Mouse (Mus musculus): ENCODE measurements at regions not wholly inside any gene's neighbourhood (a gene's known extent, or its start where the extent isn't known, plus 50 kb on each side); places are given as distances from the start of the nearest gene placed in this dataset.

DNA sequence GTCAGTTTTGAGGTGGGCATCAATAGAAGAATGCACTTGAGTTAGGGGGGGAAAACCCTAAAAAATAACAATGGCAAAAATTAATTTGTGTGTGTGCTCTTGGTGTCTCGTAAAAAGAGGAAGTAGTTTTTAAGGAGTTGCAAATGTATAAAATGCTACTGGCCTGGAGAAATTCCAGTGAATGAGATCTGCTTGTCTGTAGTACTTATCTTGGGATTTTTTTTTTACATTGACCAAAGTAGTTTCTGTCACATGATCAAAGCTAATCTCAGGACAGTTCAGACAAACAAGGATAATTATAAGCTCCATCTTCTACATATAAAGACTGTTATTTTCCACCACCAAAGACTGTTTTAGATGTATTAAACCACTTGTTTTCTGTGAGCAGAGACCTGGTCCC lies 128.3 kb upstream of the Zeb2 start:
- Histone ChIP-seq H3K9me3 (ENCODE audit: control insufficient read depth, low read length) (no peaks in the 10 kb centered on the region), H3K27me3 (ENCODE audit: control insufficient read depth, insufficient read depth, low read length) (no peaks in the 10 kb centered on the region), H3K27ac (replicated peaks; ENCODE audit: low read depth, low read length) (no peak overlapping the region), H3K4me2 (replicated peaks; ENCODE audit: low read depth, low read length, severe bottlenecking) (no peak overlapping the region), H3K9ac (ENCODE audit: low read depth, low read length, severe bottlenecking) (no peak overlapping the region), H3K4me3 (replicated peaks; ENCODE audit: low read length) (no peak overlapping the region), H3K36me3 (ENCODE audit: control insufficient read depth, insufficient read depth, low read length) (no peaks in the 10 kb centered on the region), H3K4me1 (ENCODE audit: control insufficient read depth, insufficient read depth, low read length) (no peaks in the 10 kb centered on the region)
- no peak for ATAC-seq (ENCODE audit: low FRiP score, low read depth)
- WGBS, result 94% methylated on average over 1 of the region's 1 CpGs
- TF ChIP-seq POLR2A (IDR thresholded peaks at IDR 0.05; ENCODE audit: borderline replicate concordance, extremely low read depth, insufficient read depth, insufficient read length), result no peak
- no peak for DNase-seq (ENCODE audit: low spot score)

DNA sequence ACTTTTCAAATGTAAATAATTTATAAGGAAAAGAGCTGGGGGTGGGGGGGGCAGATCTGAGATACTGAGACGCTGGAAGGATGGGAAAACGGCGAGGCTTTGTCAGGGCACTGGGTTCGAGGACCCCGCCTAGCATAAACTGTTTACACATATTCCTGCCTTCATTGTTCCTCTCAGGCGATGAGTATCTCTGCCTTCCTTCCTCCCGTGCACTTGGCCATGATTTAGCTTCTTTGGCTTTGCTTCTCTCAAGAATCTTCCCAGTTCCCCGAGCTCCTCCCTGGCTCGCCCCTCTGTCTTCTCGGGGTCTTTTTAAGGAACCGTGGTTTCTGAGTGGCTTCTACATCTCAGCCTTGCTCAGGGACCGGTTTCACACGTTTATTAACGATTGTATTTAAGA lies 127.3 kb upstream of the Zeb2 start:
- Histone ChIP-seq H3K4me3 (replicated peaks; ENCODE audit: low read length) (no peak overlapping the region), H3K36me3 (ENCODE audit: control insufficient read depth, insufficient read depth, low read length) (no peaks in the 10 kb centered on the region), H3K9ac (ENCODE audit: low read depth, low read length, severe bottlenecking) (no peak overlapping the region), H3K9me3 (ENCODE audit: control insufficient read depth, low read length) (no peaks in the 10 kb centered on the region), H3K27ac (replicated peaks; ENCODE audit: low read depth, low read length) (no peak overlapping the region), H3K4me2 (replicated peaks; ENCODE audit: low read depth, low read length, severe bottlenecking) (no peak overlapping the region), H3K4me1 (ENCODE audit: control insufficient read depth, insufficient read depth, low read length) (no peaks in the 10 kb centered on the region), H3K27me3 (ENCODE audit: control insufficient read depth, insufficient read depth, low read length) (no peaks in the 10 kb centered on the region)
- WGBS, result 85% methylated on average over 14 of the region's 14 CpGs
- DNase-seq (ENCODE audit: low spot score) (no peak), ATAC-seq (ENCODE audit: low FRiP score, low read depth) (no peak)
- TF ChIP-seq POLR2A (IDR thresholded peaks at IDR 0.05; ENCODE audit: borderline replicate concordance, extremely low read depth, insufficient read depth, insufficient read length), result no peak

DNA sequence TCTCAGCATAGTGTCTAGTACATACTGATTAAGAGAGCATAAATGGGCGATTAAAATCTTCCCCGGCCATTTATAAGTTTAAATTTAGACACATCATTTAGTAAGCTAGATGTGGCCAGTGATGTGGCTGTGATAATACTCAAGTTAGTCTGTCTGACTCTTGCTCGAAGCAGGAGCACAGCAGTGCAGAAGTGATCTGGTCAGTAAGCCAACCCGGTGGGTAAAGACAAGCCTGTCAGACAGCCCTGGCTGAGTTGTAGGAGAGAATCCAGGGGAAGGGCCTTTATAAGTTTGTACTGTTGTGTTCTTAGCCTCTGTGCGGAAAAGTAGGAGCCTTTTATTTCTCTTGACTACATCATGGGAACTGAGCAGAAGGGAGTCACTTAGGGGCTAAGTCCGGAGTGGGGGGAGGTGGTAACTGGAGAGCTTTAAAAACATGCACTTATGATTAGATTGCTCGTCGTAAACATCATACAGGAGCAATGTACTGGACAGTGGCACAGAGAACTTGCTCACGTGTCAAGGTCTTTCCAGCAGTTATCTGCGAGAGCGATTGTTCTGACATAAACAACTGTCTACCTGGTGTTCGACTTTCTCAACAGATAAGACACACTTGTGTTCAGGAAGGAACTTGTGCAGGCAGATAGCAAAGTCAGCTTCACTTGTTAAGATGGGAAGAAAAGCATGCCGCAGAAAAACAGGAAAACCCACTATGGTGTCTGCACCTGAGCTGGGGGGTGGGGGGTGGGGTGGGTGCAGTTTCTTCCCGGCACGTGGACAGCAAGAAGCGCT lies 122.5 kb upstream of the Zeb2 start:
- Histone ChIP-seq H3K27me3 (ENCODE audit: control insufficient read depth, insufficient read depth, low read length) (no peaks in the 10 kb centered on the region), H3K4me2 (replicated peaks; ENCODE audit: low read depth, low read length, severe bottlenecking) (no peak overlapping the region), H3K27ac (replicated peaks; ENCODE audit: low read depth, low read length) (no peak overlapping the region), H3K9me3 (ENCODE audit: control insufficient read depth, low read length) (no peaks in the 10 kb centered on the region), H3K4me3 (replicated peaks; ENCODE audit: low read length) (no peak overlapping the region), H3K9ac (ENCODE audit: low read depth, low read length, severe bottlenecking) (no peak overlapping the region), H3K4me1 (ENCODE audit: control insufficient read depth, insufficient read depth, low read length) (0 out of 2 replicates have a peak, but pooled peaks cover 3% of the 10 kb centered on the region), H3K36me3 (ENCODE audit: control insufficient read depth, insufficient read depth, low read length) (no peaks in the 10 kb centered on the region)
- no peak for ATAC-seq (ENCODE audit: low FRiP score, low read depth)
- no peak for TF ChIP-seq POLR2A (IDR thresholded peaks at IDR 0.05; ENCODE audit: borderline replicate concordance, extremely low read depth, insufficient read depth, insufficient read length)
- no peak for DNase-seq (ENCODE audit: low spot score)
- 69% methylated on average over 16 of the region's 16 CpGs for WGBS

DNA sequence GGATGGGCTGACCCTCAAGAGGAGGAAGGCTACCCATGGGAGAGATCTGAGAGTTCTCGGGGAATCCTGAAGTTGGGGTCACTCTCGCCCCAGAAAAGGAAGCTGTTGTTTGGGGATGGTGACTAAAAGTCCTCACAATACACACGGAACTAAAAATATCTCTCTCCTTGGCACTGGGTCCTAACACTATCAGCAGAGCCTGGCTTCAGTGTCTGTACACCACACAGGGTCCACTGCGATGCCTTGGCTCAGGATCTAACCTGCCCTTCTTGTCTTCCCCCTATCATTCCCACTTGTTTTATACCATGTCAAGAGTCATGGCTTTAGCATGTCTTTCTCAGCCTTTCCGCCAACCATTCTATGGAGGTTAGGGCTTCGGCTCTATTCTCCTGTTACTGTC lies 121.8 kb upstream of the Zeb2 start:
- no peak for TF ChIP-seq POLR2A (IDR thresholded peaks at IDR 0.05; ENCODE audit: borderline replicate concordance, extremely low read depth, insufficient read depth, insufficient read length)
- 92% methylated on average over 6 of the region's 6 CpGs for WGBS

DNA sequence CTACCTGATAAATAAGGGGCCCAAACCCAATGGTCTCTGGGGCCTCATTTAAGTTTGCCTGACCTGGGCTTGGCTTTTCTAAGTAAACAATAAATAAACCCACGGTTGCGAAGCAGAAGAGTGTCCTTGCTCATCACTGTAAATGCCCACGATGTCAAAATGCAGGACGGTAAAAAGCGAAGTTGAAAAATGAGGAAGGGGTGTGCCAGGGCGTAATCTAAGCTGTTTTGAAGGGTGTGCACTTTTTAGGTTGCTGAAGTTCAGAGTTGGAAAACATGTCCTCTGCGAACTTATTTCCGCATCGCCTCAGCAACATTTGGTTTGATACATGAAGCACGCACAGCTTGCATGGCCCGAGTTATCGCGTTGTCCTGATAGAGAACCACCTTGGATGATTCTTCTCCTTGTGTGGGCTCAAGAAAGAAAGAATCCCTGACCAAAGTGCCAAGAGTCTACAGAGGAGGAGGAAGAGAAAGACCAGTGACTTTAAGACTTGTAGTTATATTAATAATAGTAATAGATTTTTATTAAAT lies 119.0 kb upstream of the Zeb2 start:
- 95% methylated on average over 13 of the region's 13 CpGs for WGBS
- Histone ChIP-seq H3K36me3 (ENCODE audit: control insufficient read depth, insufficient read depth, low read length) (no peaks in the 10 kb centered on the region), H3K4me2 (replicated peaks; ENCODE audit: low read depth, low read length, severe bottlenecking) (no peak overlapping the region), H3K4me3 (replicated peaks; ENCODE audit: low read length) (no peak overlapping the region), H3K9ac (ENCODE audit: low read depth, low read length, severe bottlenecking) (no peak overlapping the region), H3K4me1 (ENCODE audit: control insufficient read depth, insufficient read depth, low read length) (0 out of 2 replicates have a peak, but pooled peaks cover 3% of the 10 kb centered on the region), H3K27ac (replicated peaks; ENCODE audit: low read depth, low read length) (no peak overlapping the region), H3K9me3 (ENCODE audit: control insufficient read depth, low read length) (no peaks in the 10 kb centered on the region), H3K27me3 (ENCODE audit: control insufficient read depth, insufficient read depth, low read length) (0 out of 2 replicates have a peak, but pooled peaks cover 5% of the 10 kb centered on the region)
- no peak for TF ChIP-seq POLR2A (IDR thresholded peaks at IDR 0.05; ENCODE audit: borderline replicate concordance, extremely low read depth, insufficient read depth, insufficient read length)
- DNase-seq (ENCODE audit: low spot score) (no peak), ATAC-seq (ENCODE audit: low FRiP score, low read depth) (no peak)

More for the DNA sequence above, 121.8 kb upstream of the Zeb2 start:
- no peaks in the 10 kb centered on the region for H3K36me3 ChIP-seq (ENCODE audit: control insufficient read depth, insufficient read depth, low read length)
- ATAC-seq (ENCODE audit: low FRiP score, low read depth), result no peak
- 0 out of 2 replicates have a peak, but pooled peaks cover 3% of the 10 kb centered on the region for H3K4me1 ChIP-seq (ENCODE audit: control insufficient read depth, insufficient read depth, low read length)
- no peak overlapping the region for H3K27ac ChIP-seq (replicated peaks; ENCODE audit: low read depth, low read length)
- no peak overlapping the region for H3K4me2 ChIP-seq (replicated peaks; ENCODE audit: low read depth, low read length, severe bottlenecking)
- no peaks in the 10 kb centered on the region for H3K27me3 ChIP-seq (ENCODE audit: control insufficient read depth, insufficient read depth, low read length)
- H3K9me3 ChIP-seq (ENCODE audit: control insufficient read depth, low read length), result no peaks in the 10 kb centered on the region
- DNase-seq (ENCODE audit: low spot score), result no peak
- H3K9ac ChIP-seq (ENCODE audit: low read depth, low read length, severe bottlenecking), result no peak overlapping the region
- no peak overlapping the region for H3K4me3 ChIP-seq (replicated peaks; ENCODE audit: low read length)

Measured in limb, embryonic 14.5 days (tissue).